Mouse (Mus musculus) regulatory T cell (primary cell): Measurements from ENCODE around the gene Gm11084.

Experiments
- in situ Hi-C: fragments of 300-600 bp; cut with MboI, MseI; formaldehyde crosslinking; loops from one replicate; pipeline ENCODE4 v1.15.1; 2025; ENCODE audit warnings: high pct_unique_total_duplicates

Gene Gm11084

DNA sequence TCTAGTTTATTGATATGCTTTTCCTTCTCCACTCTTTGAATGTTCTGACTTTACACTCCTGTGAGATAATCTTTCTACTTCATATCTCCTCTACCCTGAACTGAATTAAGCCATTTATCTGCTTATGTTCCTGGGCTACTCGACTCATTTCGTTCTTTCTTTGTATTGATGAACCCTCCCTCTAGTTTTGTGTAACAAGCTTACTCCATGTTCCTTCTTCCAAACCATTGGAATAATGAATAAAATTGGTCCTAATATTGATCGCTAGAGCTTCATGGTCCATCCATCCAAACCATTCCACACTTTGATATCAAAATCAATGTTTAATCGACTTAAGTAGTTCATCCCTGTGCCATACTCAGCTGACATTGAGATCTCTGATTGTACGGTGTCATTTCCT, at the start of gene Gm11084:
Gm11084 (minus strand) TSS at position 101 of the 400 bp plus-strand sequence.
- in situ Hi-C loops = no loop called here

DNA sequence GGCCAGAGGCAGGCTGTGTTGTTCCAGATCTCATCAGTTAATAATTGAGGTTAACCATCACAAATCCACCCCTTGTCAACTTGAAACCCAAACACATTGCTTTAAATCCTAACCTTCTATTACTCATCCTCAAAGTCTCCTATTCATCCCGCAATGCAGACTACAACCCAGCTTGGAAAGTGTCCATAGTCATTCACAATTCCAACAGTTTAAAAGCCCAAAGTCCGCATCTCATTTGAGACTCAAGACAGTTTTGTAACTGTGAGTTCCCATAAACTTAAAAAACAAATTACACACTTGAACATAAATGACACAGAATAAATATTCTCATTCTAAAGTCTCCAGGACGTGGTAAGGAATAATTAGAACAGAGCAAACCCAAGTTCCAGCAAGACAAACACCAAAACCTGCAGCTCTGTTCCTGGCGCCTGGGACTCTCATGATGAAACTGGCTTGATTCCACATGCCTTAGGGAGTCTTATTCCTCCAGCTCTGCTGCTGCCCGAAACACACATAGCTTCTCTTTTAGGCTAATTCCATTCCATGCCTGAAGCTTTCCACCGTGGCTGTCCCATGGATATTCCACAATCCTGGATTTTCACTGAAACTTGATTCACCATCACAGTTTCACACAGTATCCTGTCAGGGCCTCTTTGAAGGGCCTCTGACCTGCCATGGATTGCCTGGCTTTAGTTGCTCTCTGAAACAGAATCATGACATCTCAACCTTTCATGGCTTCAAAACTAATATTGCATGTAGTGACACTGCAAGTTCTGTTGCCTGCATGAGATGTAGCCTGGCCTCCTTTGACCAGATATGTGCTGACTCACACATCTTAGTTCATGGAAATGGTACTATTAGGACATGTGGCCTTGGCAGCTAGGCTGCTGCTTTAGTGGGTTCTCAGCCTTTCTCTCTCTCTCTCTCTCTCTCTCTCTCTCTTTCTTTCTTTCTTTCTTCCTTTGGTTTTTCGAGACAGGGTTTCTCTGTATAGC, 44.8 kb upstream of the Gm11084 start:
- in situ Hi-C loops = no loop called here

DNA sequence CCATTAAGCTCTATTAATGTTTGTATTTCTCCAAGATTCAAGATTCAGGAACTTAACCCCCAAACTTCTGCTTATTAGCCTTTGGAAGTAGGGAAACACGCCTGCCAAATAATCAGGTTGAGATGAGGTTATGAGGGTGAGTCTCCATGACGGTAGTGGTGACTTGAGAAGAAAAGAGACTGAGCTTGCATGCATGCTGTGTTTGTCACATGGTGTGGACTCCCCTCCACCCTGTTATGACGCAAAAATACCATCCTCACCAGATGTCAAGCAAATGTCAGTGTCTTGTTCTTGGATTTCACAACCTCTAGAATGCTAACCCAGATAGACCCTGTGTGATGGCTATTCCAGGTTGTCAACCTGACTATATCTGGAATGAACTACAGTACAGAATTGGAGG, 43.3 kb upstream of the Gm11084 start:
- in situ Hi-C loops = loop anchor here (10.0 kb wide), 1 partner anchor 665 kb away; no protein-coding TSS in a partner anchor

DNA sequence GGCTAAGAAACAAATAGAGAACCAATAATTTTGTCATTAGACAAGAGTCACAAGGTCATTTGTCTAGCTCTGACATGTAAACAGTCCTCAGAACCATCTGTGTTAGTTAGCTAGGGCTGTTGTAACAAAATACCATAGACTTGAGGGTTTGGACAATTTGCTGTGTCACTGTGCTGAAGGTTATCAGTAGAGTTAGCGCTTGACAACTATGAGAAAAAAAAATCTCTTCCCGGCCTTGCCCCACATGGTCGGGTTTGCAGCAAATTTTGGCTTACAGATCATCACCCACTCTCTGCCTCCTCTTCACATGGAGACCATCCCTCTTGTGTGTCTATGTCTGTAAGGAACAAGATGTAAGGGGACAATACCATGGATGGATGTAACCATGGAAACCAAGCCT, 41.5 kb upstream of the Gm11084 start:
- in situ Hi-C loops = loop anchor here (10.0 kb wide), 1 partner anchor 663 kb away; no protein-coding TSS in a partner anchor

DNA sequence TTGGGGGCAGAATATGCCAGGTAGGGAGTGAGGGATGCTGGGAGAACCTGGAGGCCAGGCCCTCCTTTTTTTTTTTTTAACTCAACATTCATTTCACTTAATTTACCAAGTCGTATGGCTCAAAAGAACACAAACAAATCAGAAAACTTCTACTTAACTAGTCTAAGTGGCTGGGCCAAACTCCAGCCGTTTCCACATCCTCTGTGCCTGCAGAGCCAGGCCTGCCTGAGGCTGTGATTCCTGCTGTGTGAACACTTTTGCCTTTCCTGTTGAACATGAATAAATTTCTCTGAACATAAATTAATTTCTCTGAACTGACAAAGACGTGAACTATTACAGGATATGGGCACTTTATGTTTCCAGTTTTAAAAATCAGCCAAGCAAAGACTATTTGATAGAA, 40.6 kb upstream of the Gm11084 start:
- in situ Hi-C loops = loop anchor here (10.0 kb wide), 1 partner anchor 662 kb away; no protein-coding TSS in a partner anchor

DNA sequence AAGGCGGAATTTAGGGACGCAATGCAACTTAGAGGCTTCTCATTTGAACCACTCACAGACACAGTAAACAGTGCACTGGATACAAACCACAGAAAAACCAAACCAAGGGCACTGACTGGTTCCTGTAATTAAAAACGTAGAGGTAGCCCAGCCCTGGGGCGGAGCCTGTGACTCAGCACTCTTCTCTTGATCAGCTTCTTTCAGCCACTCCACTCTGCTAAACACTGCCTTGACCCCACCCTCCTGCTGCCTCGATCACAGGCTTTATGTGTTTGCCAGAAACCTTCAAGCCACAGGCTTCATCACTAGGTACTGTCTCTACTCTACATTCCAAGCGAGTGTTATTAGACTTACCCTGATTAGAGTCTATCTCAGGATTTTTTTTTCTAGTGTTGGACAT, 37.3 kb upstream of the Gm11084 start:
- in situ Hi-C loops = loop anchor here (5.0 to 10.0 kb wide), 2 partner anchors 83 to 659 kb away; no protein-coding TSS in a partner anchor

DNA sequence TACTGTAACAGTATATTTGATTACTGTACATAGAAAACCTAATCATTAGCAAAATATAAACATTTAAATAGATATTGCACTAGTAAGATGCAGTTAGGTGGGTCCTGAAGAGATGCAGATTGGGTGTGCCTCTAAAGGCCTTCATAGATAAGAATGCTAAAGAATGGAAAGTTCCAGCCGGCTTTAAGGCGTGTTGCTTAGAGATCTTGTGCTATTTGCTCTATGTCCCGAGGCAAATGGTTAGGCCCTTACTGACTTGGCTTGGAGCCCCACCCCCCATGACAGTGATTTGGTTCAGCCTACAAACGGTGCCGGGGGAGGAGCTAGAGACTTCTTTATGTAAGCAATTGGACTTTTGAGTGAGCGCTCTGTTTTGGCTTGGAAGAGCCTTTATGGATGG, 34.5 kb upstream of the Gm11084 start:
- in situ Hi-C loops = loop anchor here (5.0 to 10.0 kb wide), 2 partner anchors 86 to 656 kb away; no protein-coding TSS in a partner anchor

DNA sequence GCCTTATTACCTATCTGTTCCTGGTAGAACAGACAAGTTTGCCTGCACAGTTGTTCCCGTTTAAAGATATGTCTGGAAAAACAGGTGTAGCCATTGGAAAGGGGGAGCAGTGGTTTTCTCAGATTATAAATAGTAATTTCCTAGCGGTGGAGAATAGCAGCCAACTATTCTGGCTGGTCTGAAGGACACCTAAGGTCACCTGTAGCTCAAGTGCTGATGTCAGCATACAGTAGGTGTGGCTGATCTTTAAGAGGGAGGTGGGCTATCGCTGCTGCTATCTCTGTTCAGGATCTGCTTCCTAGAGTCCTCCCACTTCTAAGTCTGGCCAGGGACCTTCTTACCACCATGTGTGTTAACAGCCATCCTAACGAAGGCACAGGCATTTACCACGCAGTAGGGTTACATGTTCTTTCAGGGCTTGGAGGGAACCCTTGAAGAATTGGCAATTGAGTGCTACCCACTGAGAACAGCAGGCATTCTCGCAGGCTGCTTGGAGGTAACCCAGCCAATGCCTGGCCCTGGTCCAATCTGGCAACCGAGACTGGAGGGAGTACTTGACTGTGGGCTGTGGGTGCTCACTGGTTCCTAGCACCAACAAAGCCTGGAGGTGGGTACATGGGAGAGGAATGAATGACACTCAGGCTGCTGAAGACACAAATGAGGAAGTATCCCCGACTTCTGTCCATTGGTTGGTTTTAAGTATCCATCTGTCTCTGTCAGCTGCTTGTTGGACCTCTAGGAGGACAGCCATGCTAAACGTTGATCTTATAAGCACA, 33.0 kb upstream of the Gm11084 start:
- in situ Hi-C loops = loop anchor here (5.0 to 10.0 kb wide), 2 partner anchors 88 to 655 kb away; no protein-coding TSS in a partner anchor

DNA sequence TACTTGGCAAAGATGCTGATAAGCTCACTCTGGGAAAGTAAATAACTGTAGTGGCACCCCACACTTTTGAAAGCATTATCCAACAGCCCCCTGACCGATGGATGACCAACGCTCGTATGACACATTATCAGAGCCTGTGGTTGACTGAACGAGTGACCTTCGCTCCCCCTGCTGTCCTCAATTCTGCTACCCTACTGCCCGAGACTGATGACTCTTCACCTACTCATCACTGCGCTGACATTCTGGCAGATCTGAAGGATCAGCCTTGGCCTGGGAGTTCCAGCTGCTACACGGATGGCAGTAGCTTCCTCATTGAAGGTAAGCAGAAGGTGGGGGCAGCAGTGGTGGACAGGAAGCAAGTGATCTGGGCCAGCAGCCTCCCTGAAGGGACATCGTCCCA, 27.5 kb upstream of the Gm11084 start:
- in situ Hi-C loops = loop anchor here (5.0 kb wide), 1 partner anchor 38 kb away; no protein-coding TSS in a partner anchor

DNA sequence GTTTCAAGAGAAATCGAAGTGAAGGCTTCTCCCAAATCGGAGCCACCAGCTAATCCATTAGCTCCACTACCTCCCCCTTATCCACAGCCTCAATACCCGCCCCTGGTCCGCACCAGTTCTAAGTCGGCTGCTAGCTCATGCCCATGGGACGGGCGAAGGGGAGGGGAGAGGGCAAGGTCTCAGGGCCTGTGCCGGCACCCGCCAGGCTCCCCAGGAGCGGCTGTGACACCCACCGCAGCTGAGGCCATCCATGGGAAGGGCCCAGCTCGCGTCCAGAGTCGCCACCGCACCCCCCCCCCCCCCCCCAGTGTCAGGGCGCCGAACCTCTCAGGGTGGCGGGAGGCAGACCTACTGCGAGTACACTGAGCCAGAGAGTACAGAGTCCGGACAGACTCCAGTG, 26.1 kb upstream of the Gm11084 start:
- in situ Hi-C loops = loop anchor here (5.0 kb wide), 1 partner anchor 40 kb away; no protein-coding TSS in a partner anchor

DNA sequence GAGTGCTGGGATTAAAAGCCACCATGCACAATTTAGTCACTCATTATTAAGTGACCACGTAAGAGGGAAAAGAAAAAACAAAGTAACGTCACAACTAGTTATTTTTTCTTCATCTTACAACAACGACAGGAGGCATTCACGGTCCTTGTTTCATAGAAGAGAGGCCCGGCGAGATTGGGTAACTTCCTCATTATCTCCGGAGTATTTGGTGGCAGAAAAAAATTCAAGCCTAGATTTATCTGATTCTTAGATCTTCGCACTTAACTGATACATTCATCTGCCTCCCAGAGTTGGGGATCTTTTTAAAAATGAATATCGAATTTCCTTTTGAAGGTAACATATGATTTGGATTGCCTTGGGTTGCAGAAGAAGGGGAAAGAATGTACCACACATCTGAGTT, 21.0 kb upstream of the Gm11084 start:
- in situ Hi-C loops = no loop called here

DNA sequence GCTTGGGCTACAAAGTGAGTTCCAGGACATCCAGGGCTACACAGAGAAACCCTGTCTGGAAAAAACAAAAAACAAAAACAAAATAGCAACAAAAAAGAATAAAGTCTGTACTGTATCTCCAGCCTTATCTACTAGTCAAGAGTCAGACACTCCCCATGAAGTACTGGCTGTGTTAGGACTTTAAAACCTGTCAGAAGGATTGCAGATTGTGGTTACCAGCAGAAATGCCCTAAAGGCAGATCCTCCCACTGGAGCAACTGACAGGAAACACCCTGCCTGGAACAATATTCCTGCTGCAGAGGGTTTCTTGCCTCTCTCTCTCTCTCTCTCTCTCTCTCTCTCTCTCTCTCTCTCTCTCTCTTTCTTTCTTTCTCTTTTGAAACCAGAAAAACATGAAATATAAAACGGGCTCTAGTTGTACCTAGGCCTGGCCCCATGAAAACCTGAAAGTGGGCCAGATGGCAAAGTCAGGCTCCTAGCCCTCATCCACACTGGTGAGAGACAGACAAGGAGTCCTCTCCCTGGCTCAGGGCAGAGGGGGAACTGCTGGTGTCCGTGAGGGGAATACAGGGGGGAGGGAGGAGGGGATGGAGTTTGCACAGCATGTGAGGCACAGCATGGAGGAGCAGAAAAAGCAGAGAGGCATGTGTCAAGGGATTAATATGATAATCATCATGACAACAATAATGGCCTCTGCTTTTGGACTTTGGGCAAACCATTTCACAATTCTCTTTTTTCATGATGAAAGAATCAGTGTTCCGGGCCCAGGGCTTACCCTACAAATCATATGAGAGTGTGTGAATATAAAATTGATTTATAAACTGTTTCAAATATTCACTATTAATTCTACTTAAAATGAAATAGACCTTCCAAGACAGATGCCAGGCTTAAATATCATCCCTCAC, 19.3 kb upstream of the Gm11084 start:
- in situ Hi-C loops = no loop called here

DNA sequence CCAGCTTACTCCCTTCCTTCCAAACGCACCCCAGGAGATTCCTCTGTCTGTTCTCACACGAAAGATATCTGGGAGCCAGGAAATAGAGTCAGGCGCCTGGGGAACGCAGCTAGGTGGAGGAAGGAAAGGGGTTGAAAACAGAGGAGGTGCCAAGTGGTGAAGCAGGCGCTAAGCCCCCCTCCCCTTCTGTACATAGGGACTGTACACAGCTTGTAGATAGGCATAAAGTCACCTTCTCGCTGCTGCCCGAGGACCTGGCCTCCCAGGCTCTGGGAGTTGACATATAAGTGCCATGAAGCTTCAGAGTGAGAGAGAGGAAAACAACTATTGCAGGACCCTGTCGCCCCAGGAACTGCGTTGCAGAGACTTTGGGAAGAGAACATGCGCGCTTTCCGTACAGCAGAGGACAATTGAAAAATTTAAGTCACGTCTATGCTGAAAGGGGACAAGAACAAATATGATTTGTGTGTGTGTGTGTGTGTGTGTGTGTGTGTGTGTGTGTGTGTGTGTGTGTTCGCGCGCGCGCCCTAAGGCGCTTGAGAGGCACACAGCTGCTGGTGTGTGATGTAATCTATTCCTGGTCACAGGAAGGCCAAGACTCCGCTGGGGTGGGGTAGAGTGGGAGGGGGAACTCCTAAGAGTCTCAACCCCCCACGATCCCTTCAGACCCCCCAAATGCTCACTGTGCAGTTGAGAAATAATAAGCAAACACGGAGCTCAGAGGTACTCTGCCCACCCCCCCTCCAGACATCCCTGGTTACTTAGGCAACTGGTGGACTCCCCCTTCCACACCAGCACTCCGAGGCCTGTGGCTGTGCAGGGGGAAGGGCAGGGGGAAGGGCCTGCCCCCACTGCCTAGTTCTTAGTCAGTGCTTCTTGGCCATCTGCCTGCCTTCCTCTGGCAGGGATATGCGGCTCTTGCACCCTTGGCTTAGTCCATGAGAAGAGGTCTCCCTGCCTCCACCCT, 17.5 kb upstream of the Gm11084 start:
- in situ Hi-C loops = no loop called here

DNA sequence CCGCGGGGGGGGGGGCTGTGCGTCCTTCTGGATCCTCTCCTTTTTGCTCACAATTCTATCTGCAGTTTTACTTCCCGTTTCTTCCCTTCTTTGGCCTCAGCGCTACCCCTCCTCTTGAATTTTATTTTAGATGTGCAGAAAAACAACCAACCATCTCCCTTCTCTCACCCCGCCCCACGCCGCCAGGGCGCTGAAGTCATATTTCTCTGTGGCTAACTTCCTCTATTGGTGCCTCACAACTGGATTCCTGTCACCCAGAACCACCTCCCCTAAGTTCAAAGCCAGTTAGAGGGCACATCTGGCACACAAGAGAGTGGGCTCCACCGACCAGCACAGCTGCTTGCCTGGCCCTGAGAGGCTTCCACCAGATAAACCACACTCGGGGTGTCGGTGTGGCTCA, 16.5 kb upstream of the Gm11084 start:
- in situ Hi-C loops = no loop called here

DNA sequence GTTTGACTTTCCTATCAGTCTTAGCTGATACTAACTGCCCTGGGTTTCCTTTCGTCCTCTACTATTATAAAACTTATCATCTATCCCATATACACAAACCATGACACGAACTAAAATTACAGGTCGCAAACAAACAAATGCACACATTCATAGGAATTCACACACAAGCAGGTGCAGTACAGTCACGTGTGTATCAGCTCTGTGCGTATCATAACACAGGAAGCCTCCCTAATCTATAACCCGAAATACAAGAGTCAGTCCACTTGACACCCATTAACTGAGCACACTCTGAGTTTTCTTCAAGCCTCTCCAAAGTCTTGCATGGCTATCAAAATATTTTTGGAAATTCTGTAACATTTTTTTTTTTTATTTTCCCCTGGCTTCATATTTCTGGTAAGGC, 15.9 kb upstream of the Gm11084 start:
- in situ Hi-C loops = no loop called here

DNA sequence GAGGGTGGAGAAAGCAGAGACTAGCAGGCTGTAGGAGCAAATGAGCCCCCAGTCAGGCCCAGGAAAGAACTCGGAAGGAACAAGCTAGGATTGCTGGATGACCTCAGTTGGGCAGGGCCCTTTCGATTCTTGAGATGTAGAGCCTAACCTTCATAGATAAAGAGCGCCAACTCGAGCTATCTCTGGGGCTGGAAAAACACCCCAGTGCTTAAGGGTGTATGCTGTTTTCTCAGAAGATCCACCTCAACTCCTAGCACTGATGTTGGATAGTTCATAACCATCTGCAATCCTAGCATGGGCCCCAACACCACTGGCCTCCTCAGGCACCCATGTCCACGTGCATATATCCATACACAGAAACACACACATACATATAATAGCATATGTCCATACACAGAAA, 15.5 kb upstream of the Gm11084 start:
- in situ Hi-C loops = no loop called here

DNA sequence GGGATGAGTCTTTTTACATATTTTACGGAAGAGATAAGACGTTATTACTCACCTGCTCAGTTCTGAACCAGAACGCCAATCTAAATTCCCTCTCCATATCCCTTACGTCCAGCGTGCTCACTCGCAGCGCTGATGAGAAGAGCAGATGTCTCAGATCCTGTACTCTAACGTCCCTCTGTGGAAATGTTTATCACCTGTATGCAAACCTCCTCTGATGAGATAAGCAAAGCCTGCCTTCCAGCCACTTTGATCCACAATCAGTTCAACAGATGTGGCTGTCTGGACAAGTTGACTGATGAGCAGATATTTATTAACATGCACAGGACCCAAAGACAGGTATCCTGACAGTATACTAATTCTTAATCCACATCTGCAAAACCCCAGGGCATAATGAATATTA, 13.7 kb upstream of the Gm11084 start:
- in situ Hi-C loops = no loop called here

DNA sequence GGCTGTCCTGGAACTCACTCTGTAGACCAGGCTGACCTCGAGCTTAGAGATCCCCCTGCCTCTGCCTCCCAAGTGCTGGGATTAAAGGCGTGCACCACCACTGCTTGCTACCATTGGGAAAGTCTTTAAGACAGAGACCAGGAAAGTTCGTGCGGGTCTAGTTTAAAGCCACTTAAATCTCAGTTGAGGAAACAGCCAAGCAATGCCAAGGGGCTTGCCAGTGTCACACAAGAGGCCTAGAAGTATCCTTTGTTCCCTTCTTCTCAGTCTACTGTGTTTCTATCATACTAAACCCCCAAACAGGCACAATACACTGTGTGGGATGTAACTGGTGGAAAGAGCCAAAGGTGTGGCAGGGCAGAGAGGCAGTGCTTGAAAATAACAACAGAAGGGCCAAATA, 11.1 kb upstream of the Gm11084 start:
- in situ Hi-C loops = no loop called here

DNA sequence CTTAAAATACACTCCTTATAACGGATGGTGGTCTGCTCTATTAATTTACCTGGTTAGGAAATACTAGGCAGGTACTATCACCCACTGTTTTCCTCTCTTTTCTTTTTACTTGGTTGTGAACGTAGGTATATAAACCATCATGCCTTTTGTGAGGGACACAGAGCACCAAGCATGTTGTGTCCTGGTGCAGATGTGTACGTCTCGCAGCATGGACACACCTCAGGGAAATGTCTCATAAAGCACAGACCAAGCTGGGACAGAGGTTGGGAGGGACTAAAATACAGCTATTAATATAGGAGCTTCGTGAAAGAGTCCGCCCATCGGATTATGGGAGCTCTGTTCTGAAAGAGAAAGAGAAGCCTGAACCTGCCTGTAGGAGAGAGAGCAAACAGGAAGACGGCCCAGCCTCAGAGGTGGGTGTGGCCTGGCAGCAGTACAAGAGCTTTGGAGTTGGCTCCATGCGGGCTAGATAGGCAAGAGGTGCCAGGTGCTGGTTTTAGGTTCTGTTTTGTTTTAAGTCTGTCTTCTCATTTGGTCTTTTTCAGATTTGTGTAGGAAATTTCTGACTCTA, 10.4 kb upstream of the Gm11084 start:
- in situ Hi-C loops = no loop called here
